9 mouse cellular contexts compared by ENCODE assay signal in the genomic region with DNA sequence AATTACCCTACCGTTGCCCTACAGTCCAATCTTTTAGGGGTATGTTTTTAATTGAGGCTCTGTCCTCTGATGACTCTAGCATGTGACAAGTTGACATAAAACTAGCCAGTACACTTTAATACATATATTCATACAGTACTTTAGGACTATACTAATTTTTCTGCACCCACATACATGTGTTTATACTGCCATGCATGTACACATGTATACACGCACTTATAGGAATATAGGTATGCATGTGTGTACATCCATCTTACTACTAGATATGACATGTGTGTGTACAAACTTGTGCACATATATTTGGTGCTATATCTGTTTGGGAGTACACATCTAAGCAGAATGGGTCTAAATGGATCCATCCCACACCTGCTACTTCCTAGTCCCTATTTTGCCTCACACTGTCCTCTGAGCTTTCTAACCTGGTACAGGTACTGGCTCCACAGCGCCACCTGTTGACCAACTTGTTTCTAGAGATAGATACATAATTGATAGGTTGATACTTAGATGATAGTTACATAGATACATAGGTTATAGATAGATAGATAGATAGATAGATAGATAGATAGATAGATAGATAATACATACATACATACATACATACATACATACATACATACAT.
A peak's percentile ranks its signal among the peaks of the same experiment; 100 is the strongest.
DNase-seq lines count a peak whose midpoint lies in the region; ATAC-seq lines count a peak whose summit lies in the region.
"Had no signal": no experiment of that assay in that cellular context is flagged by ENCODE, and none has a peak within 500 bp of the region (broad histone marks: within the 10 kb centered on the region; RNA-seq: fewer than 3 reads in every experiment).

No protein-coding gene starts in this region.

- H3K9ac ChIP-seq in kidney, embryonic 15.5 days = no peak overlapping the region
- H3K9ac ChIP-seq in forebrain, embryonic 15.5 days (replicated peaks) = no peak overlapping the region
- H3K9ac ChIP-seq: liver, embryonic 15.5 days had no signal

- no peak overlapping the region for H3K4me3 ChIP-seq in kidney, embryonic 15.5 days (replicated peaks)
- no peak overlapping the region for H3K4me3 ChIP-seq in forebrain, embryonic 15.5 days
- H3K4me3 ChIP-seq: liver, embryonic 15.5 days had no signal

- intact Hi-C loops in left cerebral cortex, postnatal 25 days (cut with DNase I) = loop anchor here (10.0 kb wide), 1 partner anchor 131 kb away; no protein-coding TSS in a partner anchor

- no peaks in the 10 kb centered on the region for H3K27me3 ChIP-seq in kidney, embryonic 15.5 days
- H3K27me3 ChIP-seq in forebrain, embryonic 15.5 days = no peaks in the 10 kb centered on the region
- H3K27me3 ChIP-seq: liver, embryonic 15.5 days had no signal

- H3K9me3 ChIP-seq in kidney, embryonic 15.5 days (replicated peaks) = no peaks in the 10 kb centered on the region
- no peaks in the 10 kb centered on the region for H3K9me3 ChIP-seq in forebrain, embryonic 15.5 days
- H3K9me3 ChIP-seq: liver, embryonic 15.5 days had no signal

- ATAC-seq in kidney, embryonic 15.5 days (replicated peaks; ENCODE audit: low FRiP score) = no peak
- ATAC-seq in forebrain, embryonic 15.5 days (replicated peaks) = peak; percentile 46; the same call in 1 of the 2 replicates

- no peak overlapping the region for H3K27ac ChIP-seq in kidney, embryonic 15.5 days
- H3K27ac ChIP-seq in forebrain, embryonic 15.5 days (replicated peaks) = no peak overlapping the region
- H3K27ac ChIP-seq: liver, embryonic 15.5 days had no signal

- no peaks in the 10 kb centered on the region for H3K4me1 ChIP-seq in kidney, embryonic 15.5 days
- H3K4me1 ChIP-seq in forebrain, embryonic 15.5 days = no peaks in the 10 kb centered on the region
- H3K4me1 ChIP-seq: liver, embryonic 15.5 days had no signal

- H3K36me3 ChIP-seq in kidney, embryonic 15.5 days = 0 out of 2 replicates have a peak, but pooled peaks cover 10% of the 10 kb centered on the region
- H3K36me3 ChIP-seq in forebrain, embryonic 15.5 days = no peaks in the 10 kb centered on the region

- 61% methylated on average over 3 of the region's 3 CpGs for WGBS in kidney, embryonic 15.5 days
- WGBS in forebrain, embryonic 15.5 days = 61% methylated on average over 3 of the region's 3 CpGs

- no peak overlapping the region for H3K4me2 ChIP-seq in kidney, embryonic 15.5 days
- no peak overlapping the region for H3K4me2 ChIP-seq in forebrain, embryonic 15.5 days (replicated peaks)
- H3K4me2 ChIP-seq: liver, embryonic 15.5 days had no signal

- peak; percentile 53 for DNase-seq in kidney, adult 11 months
- peak; percentile 15 for DNase-seq in c-Kit-negative CD71-positive TER-119-positive erythroid progenitor cells, embryonic 14.5 days (ENCODE audit: low read depth, low spot score)
- DNase-seq in kidney, adult 18-20 months = peak; percentile 84
- DNase-seq in left cerebral cortex, postnatal 25 days (ENCODE audit: low spot score in 2 of 2) = peak; percentile 45 to 52
- DNase-seq in natural killer cell, adult 2 months (ENCODE audit: low spot score in 2 of 2) = peak; percentile 47 to 65
- DNase-seq in thymus, postnatal 0 days (ENCODE audit: low spot score) = peak; percentile 75

Comparison
In these comparisons a context has a peak if more than half of its experiments do, and no peak if none do; other contexts are left out.
1. DNase-seq: peak in every context shown above with its lines; median percentile 84 in kidney, adult 18-20 months; 75 in thymus, postnatal 0 days; 56 in natural killer cell, adult 2 months; 53 in kidney, adult 11 months; 48 in left cerebral cortex, postnatal 25 days; 15 in c-Kit-negative CD71-positive TER-119-positive erythroid progenitor cells, embryonic 14.5 days.